ENCODE assay signal across 27 mouse cellular contexts in the genomic region with DNA sequence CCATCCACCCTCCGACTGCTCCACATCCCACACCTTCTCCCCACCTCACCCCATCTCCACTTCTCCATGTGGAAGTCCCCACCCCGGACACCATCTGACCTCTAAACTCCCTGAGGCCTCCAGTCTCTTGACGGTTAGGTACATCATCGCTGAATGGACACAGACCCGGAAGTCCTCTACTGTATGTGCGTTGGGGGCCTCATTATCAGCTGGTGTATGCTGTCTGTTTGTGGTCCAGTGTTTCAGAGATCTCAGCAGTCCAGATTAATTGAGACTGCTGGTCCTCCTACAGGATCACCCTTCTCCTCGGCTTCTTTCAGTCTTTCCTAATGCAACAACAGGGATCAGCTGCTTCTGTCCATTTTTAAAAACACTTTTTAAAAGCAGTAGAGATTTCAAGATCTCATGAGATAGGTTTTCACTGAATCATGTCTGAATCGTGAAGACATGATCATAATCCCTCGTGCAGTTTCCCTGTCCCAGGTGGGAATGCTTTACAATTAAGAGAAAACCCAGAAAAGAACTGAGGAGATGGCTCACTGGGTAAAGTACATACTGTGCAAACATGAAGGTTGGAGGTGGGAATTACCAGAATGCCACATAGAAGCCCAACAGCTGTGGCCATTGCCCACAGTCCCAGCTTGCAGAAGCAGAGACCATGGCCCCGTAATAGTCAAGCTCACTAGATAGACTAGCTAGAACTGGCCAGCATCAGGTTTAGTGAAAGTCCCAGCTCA. TPM values are rescaled to one million over a fixed set of nuclear protein-coding genes. Genes with fewer than 3 reads are reported as not detected.
DNase-seq lines count a peak whose midpoint lies in the region; ATAC-seq and TF ChIP-seq lines count a peak whose summit lies in the region.
"Had no signal": no experiment of that assay in that cellular context is flagged by ENCODE, and none has a peak within 500 bp of the region (broad histone marks: within the 10 kb centered on the region; RNA-seq: fewer than 3 reads in every experiment).

No protein-coding gene starts in this region.

- H3K27me3 ChIP-seq in CH12.LX (replicated peaks): no peaks in the 10 kb centered on the region
- H3K27me3 ChIP-seq in liver, embryonic 14.5 days (ENCODE audit: control insufficient read depth, insufficient read depth, low read length): no peaks in the 10 kb centered on the region
- H3K27me3 ChIP-seq in midbrain, embryonic 16.5 days (ENCODE audit: control insufficient read depth, insufficient read depth, low read depth, low read length): no peaks in the 10 kb centered on the region
- H3K27me3 ChIP-seq: embryonic facial prominence, embryonic 15.5 days; heart, embryonic 13.5 days; hindbrain, embryonic 13.5 days had no signal

- no peak for TF ChIP-seq RAD21 in CH12.LX (IDR thresholded peaks at IDR 0.05; ENCODE audit: low read depth, low read length)

- 32% methylated on average over 10 of the region's 10 CpGs for WGBS in liver, embryonic 14.5 days (ENCODE audit: insufficient replicate concordance)
- WGBS in midbrain, embryonic 16.5 days: 93% methylated on average over 10 of the region's 10 CpGs

- DNase-seq in CH12.LX (ENCODE audit: extremely low read depth): peak; percentile 57
- peak; percentile 24 for DNase-seq in liver
- no peak for DNase-seq in liver, embryonic 14.5 days (ENCODE audit: low read depth in 3 of 3, low spot score in 3 of 3)
- DNase-seq in cerebellum, postnatal 36 days: no peak
- DNase-seq in heart, postnatal 25 days (ENCODE audit: low spot score): no peak
- DNase-seq: adrenal gland, postnatal 10 days; B cell, adult 2 months; cerebellum, adult 11-12 months; cerebellum, adult 9-11 months; embryo, embryonic 11 days; gastrocnemius, postnatal 36 days; heart, adult 11 months had no signal

- in situ Hi-C loops in CH12.LX (cut with MboI; ENCODE audit: low pct_ligation_motif_present, low pct_unique_long_range_greater_than_20kb, low sequenced_read_pairs): no loop called here

- H3K4me2 ChIP-seq in CH12.LX (ENCODE audit: insufficient read depth, low read depth, poor library complexity, severe bottlenecking): peak overlapping the region; percentile 100
- peak overlapping the region; percentile 45 for H3K4me2 ChIP-seq in liver, embryonic 14.5 days (ENCODE audit: low read depth)
- no peak overlapping the region for H3K4me2 ChIP-seq in midbrain, embryonic 16.5 days (ENCODE audit: low read length)
- H3K4me2 ChIP-seq: embryonic facial prominence, embryonic 15.5 days; heart, embryonic 13.5 days; hindbrain, embryonic 13.5 days had no signal

- ATAC-seq in liver, embryonic 14.5 days (ENCODE audit: insufficient read depth): peak; percentile 46; the same call in 1 of the 2 replicates
- no peak for ATAC-seq in midbrain, embryonic 16.5 days
- ATAC-seq: CD4-positive, CD25-positive, alpha-beta regulatory T cell, adult 4 months; forebrain, embryonic 14.5 days; hindbrain, postnatal 0 days had no signal

- H3K4me1 ChIP-seq in CH12.LX (ENCODE audit: control insufficient read depth in 1 of 2, insufficient read depth in 2 of 2): peaks cover 0 to 21% of the 10 kb centered on the region in 2 experiments; a peak in 2 of 4 replicates
- peaks cover 2 to 17% of the 10 kb centered on the region in 2 experiments; a peak in 3 of 4 replicates for H3K4me1 ChIP-seq in liver, embryonic 14.5 days (replicated peaks; ENCODE audit: control insufficient read depth in 2 of 2, insufficient read depth in 2 of 2, low read length in 1 of 2)
- peaks cover 2% of the 10 kb centered on the region; the same call in 1 of the 2 replicates for H3K4me1 ChIP-seq in midbrain, embryonic 16.5 days (ENCODE audit: control insufficient read depth, insufficient read depth, low read length)

- TF ChIP-seq EP300 in CH12.LX (IDR thresholded peaks at IDR 0.05; ENCODE audit: low read length): 0 out of 2 replicates have a peak, but pooled peaks have one; percentile 18
- TF ChIP-seq EP300 in liver, embryonic 14.5 days (IDR thresholded peaks at IDR 0.05; ENCODE audit: low read depth): no peak

- H3K4me3 ChIP-seq in CH12.LX (replicated peaks in 1 of 3; ENCODE audit: low read depth in 2 of 3, low read length in 2 of 3, poor library complexity in 1 of 3): peak overlapping the region; percentile 64 to 91 (median 84)
- H3K4me3 ChIP-seq in liver, embryonic 14.5 days (ENCODE audit: insufficient read depth in 1 of 2, low read depth in 2 of 2, low read length in 2 of 2): no peak overlapping the region
- no peak overlapping the region for H3K4me3 ChIP-seq in midbrain, embryonic 16.5 days (ENCODE audit: low read depth, low read length)
- H3K4me3 ChIP-seq: embryonic facial prominence, embryonic 15.5 days; erythroblast, embryonic 14.5 days; forebrain, embryonic 10.5 days; heart, embryonic 13.5 days; hindbrain, embryonic 13.5 days had no signal

- intact Hi-C loops in heart, postnatal 25 days (cut with DNase I): loop anchor here (5.0 kb wide), 2 partner anchors 36 to 204 kb away; a partner anchor contains a TSS

- peak overlapping the region; percentile 100 for H3K9ac ChIP-seq in CH12.LX (ENCODE audit: insufficient read depth, low read depth)
- H3K9ac ChIP-seq in liver, embryonic 14.5 days (replicated peaks): no peak overlapping the region; the same call in 1 of the 2 replicates
- H3K9ac ChIP-seq in midbrain, embryonic 16.5 days (ENCODE audit: low read depth, low read length): no peak overlapping the region
- H3K9ac ChIP-seq: embryonic facial prominence, embryonic 15.5 days; heart, embryonic 13.5 days; hindbrain, embryonic 13.5 days had no signal

- TF ChIP-seq POLR2A in CH12.LX (IDR thresholded peaks at IDR 0.05; ENCODE audit: low read depth, low read length): peak; percentile 3

- H3K79me2 ChIP-seq in CH12.LX (replicated peaks; ENCODE audit: control insufficient read depth, extremely low read depth, insufficient read depth, poor library complexity, severe bottlenecking): peaks cover 53% of the 10 kb centered on the region

- dilution Hi-C loops in CH12.LX (cut with MboI; ENCODE audit: extremely low pct_ligation_motif_present, extremely low pct_unique_long_range_greater_than_20kb, low sequenced_read_pairs): no loop called here

- H3K36me3 ChIP-seq in CH12.LX (replicated peaks in 1 of 2; ENCODE audit: control insufficient read depth in 1 of 2, insufficient read depth in 1 of 2, low read length in 1 of 2): peaks cover 13 to 36% of the 10 kb centered on the region in 2 experiments
- H3K36me3 ChIP-seq in liver, embryonic 14.5 days (replicated peaks; ENCODE audit: control insufficient read depth, insufficient read depth, low read depth): no peaks in the 10 kb centered on the region
- no peaks in the 10 kb centered on the region for H3K36me3 ChIP-seq in midbrain, embryonic 16.5 days (ENCODE audit: control insufficient read depth, insufficient read depth, low read length)
- H3K36me3 ChIP-seq: embryonic facial prominence, embryonic 15.5 days; heart, embryonic 13.5 days; hindbrain, embryonic 13.5 days had no signal

- H3K9me3 ChIP-seq in CH12.LX (replicated peaks; ENCODE audit: low read length): no peaks in the 10 kb centered on the region
- no peaks in the 10 kb centered on the region for H3K9me3 ChIP-seq in liver, embryonic 14.5 days (ENCODE audit: control insufficient read depth, low read length)
- no peaks in the 10 kb centered on the region for H3K9me3 ChIP-seq in midbrain, embryonic 16.5 days (replicated peaks; ENCODE audit: control insufficient read depth, low read length, poor library complexity, severe bottlenecking)
- H3K9me3 ChIP-seq: embryonic facial prominence, embryonic 15.5 days; forebrain, embryonic 10.5 days; heart, embryonic 13.5 days; hindbrain, embryonic 13.5 days had no signal

- TF ChIP-seq CTCF in CH12.LX (conservative IDR thresholded peaks at IDR 0.05 in 1 of 2, IDR thresholded peaks at IDR 0.05 in 1 of 2; ENCODE audit: low read depth in 2 of 2, low read length in 2 of 2): no peak
- no peak for TF ChIP-seq CTCF in liver, embryonic 14.5 days (IDR thresholded peaks at IDR 0.05; ENCODE audit: low read depth)

- H3K27ac ChIP-seq in CH12.LX (ENCODE audit: insufficient read depth, low read depth): peak overlapping the region; percentile 96
- no peak overlapping the region for H3K27ac ChIP-seq in liver, embryonic 14.5 days
- no peak overlapping the region for H3K27ac ChIP-seq in midbrain, embryonic 16.5 days (ENCODE audit: low read length)
- H3K27ac ChIP-seq: embryonic facial prominence, embryonic 15.5 days; forebrain, embryonic 10.5 days; heart, embryonic 13.5 days; hindbrain, embryonic 13.5 days; hindbrain, postnatal 0 days had no signal

TF ChIP-seq in CH12.LX, 34 proteins besides CTCF, POLR2A, EP300 and RAD21 (continues in another document):
- TF ChIP-seq MAX (IDR thresholded peaks at IDR 0.05; ENCODE audit: low read length) (0 out of 2 replicates have a peak, but pooled peaks have one; percentile 51), ZKSCAN1 (IDR thresholded peaks at IDR 0.05; ENCODE audit: borderline replicate concordance, low read depth, low read length) (no peak), TCF12 (IDR thresholded peaks at IDR 0.05; ENCODE audit: low read depth, low read length) (peak; percentile 95), SIN3A (IDR thresholded peaks at IDR 0.05; ENCODE audit: low read length) (peak; percentile 89), ETS1 (conservative IDR thresholded peaks at IDR 0.05; ENCODE audit: low read depth, low read length) (peak; percentile 76)

RNA-seq across cellular contexts. Expression of a gene that starts 4.2 kb away (rescaled TPM):
- total RNA-seq in CH12.LX (2012; rRNA removed): 206 and 403 TPM in 2 replicates
- 489 and 502 TPM in 2 replicates for total RNA-seq in CH12.LX (2014; rRNA removed)
- 194 and 201 TPM in 2 replicates for polyA plus RNA-seq in CH12.LX (2012; ENCODE audit: insufficient read length, low read depth)
- 8.1 and 12.3 TPM in 2 replicates for polyA plus RNA-seq in liver, embryonic 14.5 days (2012; rRNA removed)
- 23.0 and 26.2 TPM in 2 replicates for polyA plus RNA-seq in liver, embryonic 14.5 days (2014; fragmentation: Nextera tagmentation; extraction: Ambion mirVana)
- polyA plus RNA-seq in midbrain, embryonic 16.5 days (2015; fragmentation: Nextera tagmentation; extraction: Ambion mirVana): 7.9 and 8.8 TPM in 2 replicates
- total RNA-seq in heart, postnatal 25 days (2021): 10 to 100 TPM in 1 of 2 experiments, 1 to 10 TPM in 1; 9.6 to 10.8 TPM

RNA-seq across cellular contexts. Expression of a gene that starts 21.6 kb away (rescaled TPM):
- total RNA-seq in CH12.LX (2012; rRNA removed) (0.80 and 1.4 TPM in 2 replicates), CH12.LX (2014; rRNA removed) (0.95 and 1.0 TPM in 2 replicates)
- polyA plus RNA-seq in CH12.LX (2012; ENCODE audit: insufficient read length, low read depth): 0.55 and 0.91 TPM in 2 replicates
- polyA plus RNA-seq in liver, embryonic 14.5 days (2012; rRNA removed): 0.12 and 0.16 TPM in 2 replicates
- 0.40 and 0.46 TPM in 2 replicates for polyA plus RNA-seq in liver, embryonic 14.5 days (2014; fragmentation: Nextera tagmentation; extraction: Ambion mirVana)
- 0.58 and 1.1 TPM in 2 replicates for polyA plus RNA-seq in midbrain, embryonic 16.5 days (2015; fragmentation: Nextera tagmentation; extraction: Ambion mirVana)
- 10 to 100 TPM; 24.4 to 26.4 TPM for total RNA-seq in heart, postnatal 25 days (2021)
- polyA plus RNA-seq: CD4-positive, CD25-positive, alpha-beta regulatory T cell, adult 4 months; erythroblast, embryonic 14.5 days had no signal

RNA-seq across cellular contexts. Expression of a gene that starts 55.4 kb away (rescaled TPM):
- total RNA-seq in CH12.LX (2012; rRNA removed) (not detected in 2 replicates), CH12.LX (2014; rRNA removed) (0.41 TPM in 1 of 2 replicates, not detected in the other)
- polyA plus RNA-seq in CH12.LX (2012; ENCODE audit: insufficient read length, low read depth): not detected in 2 replicates
- polyA plus RNA-seq in liver, embryonic 14.5 days (2012; rRNA removed): not detected in 2 replicates
- polyA plus RNA-seq in liver, embryonic 14.5 days (2014; fragmentation: Nextera tagmentation; extraction: Ambion mirVana): not detected in 2 replicates
- polyA plus RNA-seq in midbrain, embryonic 16.5 days (2015; fragmentation: Nextera tagmentation; extraction: Ambion mirVana): not detected in 2 replicates
- not detected for total RNA-seq in heart, postnatal 25 days (2021)
- total RNA-seq: adrenal gland, postnatal 10 days; adrenal gland, postnatal 4 days; gastrocnemius, adult 8-10 months; gastrocnemius, postnatal 36 days; hematopoietic stem cell, adult 5-6 weeks; hindbrain, postnatal 0 days; MEL had no signal
- polyA plus RNA-seq: CD4-positive, CD25-positive, alpha-beta regulatory T cell, adult 4 months; embryonic facial prominence, embryonic 11.5 days; embryonic facial prominence, embryonic 15.5 days; erythroblast, embryonic 14.5 days; forebrain, embryonic 10.5 days; forebrain, embryonic 14.5 days; heart, embryonic 13.5 days; heart, postnatal 0 days; hindbrain, embryonic 13.5 days; hindbrain, postnatal 0 days had no signal

Comparison
In these comparisons a context has a peak if more than half of its experiments do, and no peak if none do; other contexts are left out.
1. DNase-seq: peak in CH12.LX (single experiment) and liver (single experiment); none in liver, embryonic 14.5 days (0 of 3), cerebellum, postnatal 36 days (0 of 2) and heart, postnatal 25 days (single experiment).
2. H3K4me3 ChIP-seq: peak in CH12.LX (3 of 3); none in liver, embryonic 14.5 days (0 of 2) and midbrain, embryonic 16.5 days (single experiment).